Mouse (Mus musculus) midbrain, embryonic 10.5 days (tissue): ENCODE results near the gene Tenm4. TPM values are rescaled to one million over a fixed set of nuclear protein-coding genes. Genes with fewer than 3 reads are reported as not detected.

Source experiments
- DNase-seq: peaks from one replicate; pipeline ENCODE4 v3.0.0-alpha.2; 2017; ENCODE audit warnings: low spot score
- H3K27ac ChIP-seq: fragments of 300-500 bp; sonication (generic); replicated peaks from 2 replicates; pipeline ENCODE4 v1.5.1; 2016; ENCODE audit warnings: mild to moderate bottlenecking
- H3K27me3 ChIP-seq: fragments of 300-500 bp; sonication (generic); 2 replicates; pipeline ENCODE4 v1.6.1; 2016; ENCODE audit warnings: low read depth, mild to moderate bottlenecking; ENCODE audit not compliant: poor library complexity, severe bottlenecking
- H3K36me3 ChIP-seq: fragments of 300-500 bp; sonication (generic); 2 replicates; pipeline ENCODE4 v1.6.1; 2016; ENCODE audit warnings: mild to moderate bottlenecking, moderate library complexity
- H3K4me1 ChIP-seq: fragments of 300-500 bp; sonication (generic); 2 replicates; pipeline ENCODE4 v1.6.1; 2016
- H3K4me3 ChIP-seq: fragments of 300-500 bp; sonication (generic); 2 replicates; pipeline ENCODE4 v1.5.1; 2016; ENCODE audit warnings: mild to moderate bottlenecking, moderate library complexity
- H3K9me3 ChIP-seq: fragments of 300-500 bp; sonication (generic); replicated peaks from 2 replicates; pipeline ENCODE4 v1.6.1; 2016; ENCODE audit warnings: mild to moderate bottlenecking
- WGBS: fragments of 180-500 bp; shearing (Covaris S2); methylation state at CpG from one replicate; pipeline ENCODE4 v1.1.7; 2016; 5-methylcytosine and 5-hydroxymethylcytosine counted together
- polyA plus RNA-seq: library from polyadenylated mRNA; unstranded; fragments of >200 nt; fragmentation: Nextera tagmentation; extraction: Ambion mirVana; gene quantifications from 2 replicates; pipeline ENCODE4 v1.2.1, GENCODE M21; 2016

The Tenm4 gene
- polyA plus RNA-seq, 1 experiment from 2014 or later, result 27.4 TPM

DNA sequence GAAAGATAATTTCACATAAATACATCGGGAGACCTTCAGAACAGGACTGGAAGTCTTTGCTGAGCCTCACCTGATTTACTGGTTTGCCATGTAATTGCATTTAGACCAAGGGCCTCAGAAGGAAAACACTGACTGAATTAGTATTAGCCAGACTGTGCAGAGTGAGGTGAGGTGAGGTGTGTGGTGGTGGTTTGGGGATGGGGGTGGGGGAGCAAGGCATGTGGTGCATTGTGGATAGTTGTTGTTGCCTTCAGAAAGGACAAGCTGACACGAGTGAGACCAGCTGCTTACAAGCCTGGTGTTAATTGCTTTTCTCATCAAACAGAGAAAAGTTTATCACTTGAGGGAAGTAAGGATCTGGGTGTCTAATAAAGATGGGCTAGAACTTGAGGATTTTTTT, 664.3 kb downstream of the Tenm4 start:
- peaks cover 11% of the 10 kb centered on the region; the same call in 1 of the 2 replicates for H3K4me1 ChIP-seq
- no peaks in the 10 kb centered on the region for H3K27me3 ChIP-seq
- peaks cover 75% of the 10 kb centered on the region for H3K36me3 ChIP-seq
- 71% methylated on average over 2 of the region's 2 CpGs for WGBS
- H3K9me3 ChIP-seq, result no peaks in the 10 kb centered on the region
- H3K27ac ChIP-seq, result no peak overlapping the region
- no peak for DNase-seq
- H3K4me3 ChIP-seq, result no peak overlapping the region

DNA sequence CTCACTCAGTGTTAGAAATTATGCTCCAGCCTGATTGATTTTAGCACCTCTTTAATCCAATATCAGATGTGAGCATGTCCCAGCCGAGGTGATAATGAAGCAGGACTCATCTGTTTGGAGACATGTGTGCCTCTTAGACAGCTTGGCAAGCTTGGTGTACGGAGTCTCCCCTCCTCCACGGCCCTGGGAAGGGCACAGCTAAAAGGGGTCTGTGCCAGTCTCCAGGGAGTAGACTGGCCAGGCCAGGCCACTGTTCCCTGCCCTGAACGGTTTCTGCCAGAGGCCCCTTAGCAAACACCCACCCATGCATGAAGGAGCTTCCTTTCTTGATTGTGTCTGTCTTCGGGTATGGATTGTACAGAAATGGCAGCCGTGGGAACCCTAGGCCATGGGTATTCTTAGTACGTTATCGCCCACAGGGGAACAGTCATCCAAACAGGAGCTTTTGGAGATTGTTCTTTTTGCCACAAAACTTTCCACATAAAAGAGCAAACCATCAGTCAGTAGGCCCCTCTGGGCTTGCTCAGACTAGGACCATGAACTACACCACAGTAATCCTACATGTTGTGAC, 667.3 kb downstream of the Tenm4 start:
- Histone ChIP-seq H3K9me3 (no peaks in the 10 kb centered on the region), H3K36me3 (peaks cover 70% of the 10 kb centered on the region), H3K27ac (no peak overlapping the region; the same call in 1 of the 2 replicates)

DNA sequence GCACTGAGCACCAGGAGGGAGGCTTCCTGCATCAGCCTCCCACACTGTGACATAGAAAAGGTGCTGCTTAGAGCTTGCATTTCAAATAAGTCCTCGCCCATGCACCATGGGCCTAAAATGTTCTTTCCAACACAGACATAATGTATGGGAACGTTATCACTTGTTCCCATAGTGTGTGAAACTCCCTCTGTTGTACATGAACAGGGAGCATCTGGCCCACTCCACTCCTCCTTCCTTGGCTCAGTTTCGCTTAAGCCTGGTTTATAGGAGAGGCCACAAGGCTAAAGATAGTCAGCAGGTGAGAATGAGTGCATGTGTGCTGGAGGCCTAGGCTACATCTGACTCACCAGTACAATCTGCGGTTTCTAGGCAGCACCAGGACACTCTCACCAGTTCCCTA, 667.9 kb downstream of the Tenm4 start:
- Histone ChIP-seq H3K27me3 (no peaks in the 10 kb centered on the region), H3K9me3 (no peaks in the 10 kb centered on the region), H3K4me3 (no peak overlapping the region), H3K4me1 (peaks cover 15% of the 10 kb centered on the region), H3K27ac (no peak overlapping the region), H3K36me3 (peaks cover 69% of the 10 kb centered on the region)
- DNase-seq, result no peak
- 94% methylated on average over 4 of the region's 4 CpGs for WGBS

More for the DNA sequence above, 667.3 kb downstream of the Tenm4 start:
- 90% methylated on average over 8 of the region's 8 CpGs for WGBS
- Histone ChIP-seq H3K4me3 (no peak overlapping the region), H3K27me3 (no peaks in the 10 kb centered on the region), H3K4me1 (peaks cover 13% of the 10 kb centered on the region)
- no peak for DNase-seq

DNA sequence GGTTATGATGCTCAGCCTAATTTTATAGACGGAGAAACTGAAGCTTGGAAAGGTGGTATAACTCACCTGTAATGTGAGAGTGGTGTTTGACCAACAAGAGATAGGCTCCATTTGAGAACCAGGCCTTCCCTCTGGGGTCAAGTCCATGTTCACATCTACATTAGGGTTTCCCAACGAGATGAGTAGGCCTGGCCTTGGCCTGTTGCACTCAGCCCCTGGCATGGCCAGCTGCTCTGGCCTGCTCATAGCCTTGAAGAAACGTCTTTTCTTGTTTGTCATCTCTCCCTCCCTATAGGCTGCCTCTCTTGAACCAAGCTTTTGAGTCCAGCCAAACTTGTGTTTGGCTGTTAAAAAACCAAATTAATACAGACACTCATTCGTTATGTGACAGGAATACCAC, 668.5 kb downstream of the Tenm4 start:
- no peak for DNase-seq
- 89% methylated on average over 4 of the region's 4 CpGs for WGBS

DNA sequence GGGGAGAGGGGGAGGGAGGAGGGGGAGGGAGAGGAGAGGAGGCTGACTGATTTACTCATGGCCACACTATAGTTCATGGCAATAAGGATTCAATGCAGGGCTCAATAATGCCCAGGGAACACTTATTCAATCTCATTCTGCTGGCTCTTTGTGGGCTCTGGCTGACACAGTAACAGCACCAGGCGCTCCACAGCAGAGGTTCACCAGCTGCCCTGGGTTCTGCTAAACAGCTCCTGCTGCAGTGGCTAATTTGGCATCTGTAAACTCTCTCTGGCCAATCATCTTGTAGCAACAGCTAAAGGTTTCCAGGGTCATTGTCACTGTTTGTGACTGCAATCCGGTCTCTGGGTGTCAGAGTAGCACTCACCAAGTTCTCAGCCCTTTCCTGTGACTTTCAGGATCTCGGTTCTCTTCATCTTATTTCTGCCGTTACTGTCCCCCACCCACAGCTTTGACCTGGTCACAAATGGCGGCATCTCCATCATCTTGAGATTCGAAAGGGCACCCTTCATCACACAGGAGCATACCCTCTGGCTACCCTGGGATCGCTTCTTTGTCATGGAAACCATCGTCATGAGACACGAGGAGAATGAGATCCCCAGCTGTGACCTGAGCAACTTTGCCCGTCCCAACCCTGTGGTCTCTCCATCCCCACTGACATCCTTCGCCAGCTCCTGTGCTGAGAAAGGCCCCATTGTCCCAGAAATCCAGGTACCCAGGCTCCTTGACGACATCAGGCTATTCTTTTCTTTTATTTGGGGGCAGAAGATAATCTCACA, 671.6 kb downstream of the Tenm4 start:
- Histone ChIP-seq H3K9me3 (no peaks in the 10 kb centered on the region), H3K4me1 (peaks cover 21% of the 10 kb centered on the region), H3K4me3 (no peak overlapping the region), H3K36me3 (peaks cover 88% of the 10 kb centered on the region), H3K27ac (peak overlapping the region; percentile 1; the same call in 1 of the 2 replicates), H3K27me3 (no peaks in the 10 kb centered on the region)
- WGBS, result 67% methylated on average over 12 of the region's 12 CpGs
- no peak for DNase-seq

More for the DNA sequence above, 668.5 kb downstream of the Tenm4 start:
- Histone ChIP-seq H3K36me3 (peaks cover 75% of the 10 kb centered on the region), H3K27ac (no peak overlapping the region), H3K9me3 (no peaks in the 10 kb centered on the region), H3K4me1 (peaks cover 21% of the 10 kb centered on the region), H3K27me3 (no peaks in the 10 kb centered on the region), H3K4me3 (no peak overlapping the region)

DNA sequence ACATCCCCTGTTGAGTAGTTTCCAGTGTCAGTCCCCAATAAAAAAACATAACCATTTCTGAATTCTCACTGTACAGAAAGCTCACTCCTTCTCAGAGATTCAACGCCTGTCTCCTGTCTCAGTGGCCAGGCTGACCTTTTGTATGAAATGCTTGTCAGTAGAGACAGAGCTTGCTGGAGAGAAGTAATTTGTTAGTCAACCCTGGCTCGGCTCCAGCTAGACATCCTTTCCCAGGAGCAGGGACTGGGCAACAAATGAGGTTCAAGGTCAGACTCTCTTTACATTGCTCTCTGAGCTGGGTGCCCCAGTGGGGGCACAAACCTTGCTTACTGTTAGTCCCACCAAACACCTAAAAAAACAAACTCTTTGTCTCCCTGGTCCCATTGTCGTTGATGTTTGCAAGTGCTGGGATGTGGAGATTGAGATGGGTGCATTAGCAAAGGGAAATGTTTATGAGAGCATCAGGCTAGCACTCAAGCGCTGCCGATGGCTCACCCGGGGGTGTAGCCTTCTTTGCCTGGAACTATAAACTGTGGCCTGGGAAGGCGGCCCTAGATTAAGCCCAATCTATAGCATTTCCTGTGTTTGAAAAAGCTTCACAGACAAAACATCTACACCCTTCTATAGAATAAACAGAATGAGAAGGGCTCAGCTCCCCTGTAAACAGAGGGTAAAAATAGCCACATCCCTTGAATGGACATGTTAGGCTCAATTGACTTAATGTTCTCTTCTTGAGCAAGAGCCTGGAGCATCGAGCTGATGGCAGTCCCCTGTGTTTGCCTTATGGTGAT, 673.3 kb downstream of the Tenm4 start:
- H3K27ac ChIP-seq, result 0 out of 2 replicates have a peak overlapping the region, but pooled peaks have one; percentile 5
- no peaks in the 10 kb centered on the region for H3K27me3 ChIP-seq
- no peaks in the 10 kb centered on the region for H3K9me3 ChIP-seq
- H3K4me1 ChIP-seq, result peaks cover 21% of the 10 kb centered on the region
- DNase-seq, result no peak
- H3K36me3 ChIP-seq, result peaks cover 88% of the 10 kb centered on the region
- no peak overlapping the region for H3K4me3 ChIP-seq
- WGBS, result 85% methylated on average over 8 of the region's 8 CpGs

DNA sequence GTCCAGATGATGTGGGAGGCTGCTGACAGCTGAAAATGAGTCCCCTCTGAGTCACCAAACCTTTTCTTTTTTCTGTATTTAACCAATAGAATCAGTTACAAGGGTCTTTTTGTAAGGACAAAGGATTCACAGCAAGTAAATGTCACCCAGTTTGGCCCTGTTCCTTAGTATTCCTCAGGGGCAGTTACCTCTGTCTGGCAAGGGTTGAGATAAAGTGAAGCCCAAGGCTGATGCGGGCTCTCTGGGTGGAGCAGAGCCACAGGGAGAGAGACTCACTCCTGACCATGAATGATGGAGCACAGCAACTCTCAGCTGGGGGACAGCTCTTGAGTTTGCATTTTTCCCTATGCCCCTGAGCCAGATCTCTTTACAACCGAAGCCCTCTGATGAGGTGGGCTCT, 681.7 kb downstream of the Tenm4 start:
- Histone ChIP-seq H3K9me3 (no peaks in the 10 kb centered on the region), H3K4me3 (no peak overlapping the region), H3K36me3 (peaks cover 86% of the 10 kb centered on the region), H3K4me1 (no peaks in the 10 kb centered on the region), H3K27ac (0 out of 2 replicates have a peak overlapping the region, but pooled peaks have one; percentile 3), H3K27me3 (no peaks in the 10 kb centered on the region)
- no peak for DNase-seq
- WGBS, result 91% methylated on average over 2 of the region's 2 CpGs

DNA sequence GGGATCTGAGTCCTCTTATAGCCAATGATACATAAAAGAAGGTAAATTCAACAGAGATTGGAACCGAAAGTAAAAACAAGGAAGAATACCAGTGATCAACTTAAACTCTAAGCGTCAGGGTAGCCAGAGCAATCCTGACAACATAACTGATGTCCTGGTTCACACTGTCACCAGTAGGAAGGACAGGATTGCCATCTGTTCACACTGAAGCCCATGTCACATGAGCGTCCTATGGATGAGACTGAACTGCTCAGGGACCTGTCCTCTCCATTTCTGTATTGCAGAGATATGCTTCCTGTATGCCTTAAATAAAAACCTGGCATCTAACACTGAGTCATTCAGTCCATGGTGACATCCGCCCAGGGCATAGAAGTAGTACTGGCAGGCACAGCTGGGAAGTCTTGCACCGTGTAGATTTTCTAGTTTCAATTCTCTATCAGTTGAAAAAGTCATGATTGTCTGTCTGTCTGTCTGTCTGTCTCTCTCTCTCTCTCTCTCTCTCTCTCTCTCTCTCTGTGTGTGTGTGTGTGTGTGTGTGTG, 684.9 kb downstream of the Tenm4 start:
- H3K36me3 ChIP-seq, result peaks cover 81% of the 10 kb centered on the region

DNA sequence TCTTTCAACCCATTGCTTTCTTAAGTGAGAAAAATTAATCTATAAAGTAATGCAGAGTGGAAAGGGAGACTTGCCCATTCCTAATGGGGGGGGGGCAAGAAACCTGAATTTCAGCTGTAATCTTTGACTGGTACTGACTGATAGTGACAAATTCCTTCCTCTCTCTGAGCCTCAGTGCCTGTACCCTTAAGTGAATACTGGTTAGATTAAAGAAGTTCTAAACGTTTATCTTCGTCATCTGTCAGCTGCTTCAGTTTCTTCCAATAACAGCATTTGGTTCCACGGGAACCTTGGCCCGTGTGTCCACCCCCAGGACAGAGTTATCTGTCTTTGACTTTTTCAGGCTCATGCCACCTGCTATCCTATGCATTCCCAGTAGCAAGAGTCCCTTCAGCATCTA, 685.5 kb downstream of the Tenm4 start:
- no peaks in the 10 kb centered on the region for H3K27me3 ChIP-seq
- no peak for DNase-seq
- WGBS, result 90% methylated on average over 4 of the region's 4 CpGs
- no peak overlapping the region for H3K27ac ChIP-seq
- no peaks in the 10 kb centered on the region for H3K4me1 ChIP-seq
- peaks cover 75% of the 10 kb centered on the region for H3K36me3 ChIP-seq
- no peaks in the 10 kb centered on the region for H3K9me3 ChIP-seq
- no peak overlapping the region for H3K4me3 ChIP-seq

More for the DNA sequence above, 684.9 kb downstream of the Tenm4 start:
- Histone ChIP-seq H3K4me3 (no peak overlapping the region), H3K4me1 (no peaks in the 10 kb centered on the region), H3K27ac (no peak overlapping the region), H3K27me3 (no peaks in the 10 kb centered on the region), H3K9me3 (no peaks in the 10 kb centered on the region)
- WGBS, result 93% methylated on average over 5 of the region's 5 CpGs
- DNase-seq, result no peak

DNA sequence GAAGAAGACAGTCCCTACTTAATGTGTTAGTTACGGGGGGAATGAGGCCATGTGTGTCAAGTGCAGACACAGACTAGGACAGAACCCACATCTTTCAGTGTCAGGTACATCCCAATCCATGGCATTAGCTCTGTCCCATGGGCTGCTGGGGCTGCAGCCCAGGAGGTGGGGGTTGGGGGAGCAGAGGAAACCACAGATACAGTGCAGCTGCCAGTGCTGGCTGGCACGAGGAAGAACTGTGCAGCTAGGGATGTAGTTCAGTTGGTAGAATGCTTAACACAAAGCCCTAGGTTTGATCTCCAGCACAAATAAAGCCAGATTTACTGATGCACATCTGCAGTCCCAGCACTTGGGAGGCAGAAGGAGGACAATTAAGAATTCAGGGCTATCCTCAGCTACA, 688.0 kb downstream of the Tenm4 start:
- H3K27ac ChIP-seq, result peak overlapping the region; percentile 28; the same call in 1 of the 2 replicates
- no peaks in the 10 kb centered on the region for H3K9me3 ChIP-seq
- no peak overlapping the region for H3K4me3 ChIP-seq
- peaks cover 72% of the 10 kb centered on the region for H3K36me3 ChIP-seq
- no peaks in the 10 kb centered on the region for H3K27me3 ChIP-seq
- no peak for DNase-seq
- H3K4me1 ChIP-seq, result no peaks in the 10 kb centered on the region
- 96% methylated on average over 2 of the region's 2 CpGs for WGBS

DNA sequence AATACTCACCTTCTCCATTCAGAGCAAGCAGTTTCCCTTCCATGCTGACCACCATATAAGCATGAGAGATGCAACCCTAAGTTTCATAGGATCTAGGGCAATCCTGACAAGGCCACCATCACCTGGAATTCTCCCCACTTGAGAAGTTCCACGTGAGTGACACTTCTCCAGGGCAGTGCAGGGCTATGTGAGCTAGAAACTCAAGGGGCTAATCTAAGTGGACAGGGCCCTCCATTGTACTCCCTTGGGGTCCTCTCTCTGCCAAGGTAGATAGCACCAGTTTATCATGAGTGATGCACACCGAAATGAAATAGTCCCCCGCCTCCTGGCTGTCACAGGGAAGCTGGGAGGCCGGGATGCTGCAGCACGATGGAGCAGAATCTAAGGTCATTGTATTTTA, 688.6 kb downstream of the Tenm4 start:
- H3K36me3 ChIP-seq, result peaks cover 72% of the 10 kb centered on the region
- H3K9me3 ChIP-seq, result no peaks in the 10 kb centered on the region
- no peak for DNase-seq
- no peaks in the 10 kb centered on the region for H3K27me3 ChIP-seq
- H3K4me3 ChIP-seq, result no peak overlapping the region
- no peak overlapping the region for H3K27ac ChIP-seq
- 91% methylated on average over 5 of the region's 5 CpGs for WGBS
- no peaks in the 10 kb centered on the region for H3K4me1 ChIP-seq

DNA sequence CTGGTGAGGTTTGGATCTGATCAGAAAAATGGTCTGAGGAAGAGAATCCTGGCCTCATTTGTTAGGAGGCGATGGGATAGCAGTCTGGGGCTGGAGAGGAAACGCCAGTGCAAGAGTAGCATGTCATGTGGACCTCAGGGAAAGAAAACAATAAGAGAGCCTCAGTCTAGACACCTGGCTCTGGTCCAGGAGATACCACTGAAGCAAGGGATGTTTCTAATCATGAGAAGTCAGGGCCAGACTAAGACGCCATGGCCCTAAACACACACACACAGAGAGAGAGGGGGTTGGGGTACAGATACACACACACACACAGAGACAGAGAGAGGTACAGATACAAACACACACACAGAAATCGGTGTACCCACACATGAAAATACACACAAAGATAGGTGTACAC, 689.6 kb downstream of the Tenm4 start:
- Histone ChIP-seq H3K4me3 (no peak overlapping the region), H3K9me3 (no peaks in the 10 kb centered on the region), H3K36me3 (peaks cover 74% of the 10 kb centered on the region), H3K27me3 (no peaks in the 10 kb centered on the region), H3K27ac (no peak overlapping the region), H3K4me1 (peaks cover 8% of the 10 kb centered on the region)
- 81% methylated on average over 4 of the region's 4 CpGs for WGBS
- no peak for DNase-seq
